Mouse (Mus musculus) hindbrain, embryonic 15.5 days (tissue): ENCODE measurements around the gene Ttf2. TPM values are rescaled to one million over a fixed set of nuclear protein-coding genes. Genes with fewer than 3 reads are reported as not detected.
A peak's percentile ranks its signal among the peaks of the same experiment; 100 is the strongest.

Experiments used
- ATAC-seq: fragments of 200-750 bp; cut with Nextera tagmentation; 2 replicates; pipeline ENCODE4 v1.8.0; 2017; ENCODE audit warnings: low read depth, moderate number of reproducible peaks, moderate TSS enrichment; ENCODE audit not compliant: low FRiP score
- H3K27ac ChIP-seq: fragments of 300-500 bp; sonication (generic); replicated peaks from 2 replicates; pipeline ENCODE4 v1.5.1; 2015; ENCODE audit warnings: mild to moderate bottlenecking, inconsistent platforms
- H3K27me3 ChIP-seq: fragments of 300-500 bp; sonication (generic); 2 replicates; pipeline ENCODE4 v1.6.1; 2015; ENCODE audit warnings: control low read depth, inconsistent platforms
- H3K36me3 ChIP-seq: fragments of 300-500 bp; sonication (generic); 2 replicates; pipeline ENCODE4 v1.6.1; 2015; ENCODE audit warnings: control low read depth, inconsistent platforms
- H3K4me1 ChIP-seq: fragments of 300-500 bp; sonication (generic); replicated peaks from 2 replicates; pipeline ENCODE4 v1.6.1; 2015; ENCODE audit warnings: control low read depth, inconsistent platforms
- H3K4me2 ChIP-seq: fragments of 300-500 bp; sonication (generic); 2 replicates; pipeline ENCODE4 v1.6.1; 2015; ENCODE audit warnings: moderate library complexity, mild to moderate bottlenecking, inconsistent platforms
- H3K4me3 ChIP-seq: fragments of 300-500 bp; sonication (generic); 2 replicates; pipeline ENCODE4 v1.5.1; 2015; ENCODE audit warnings: mild to moderate bottlenecking, inconsistent platforms
- H3K9ac ChIP-seq: fragments of 300-500 bp; sonication (generic); 2 replicates; pipeline ENCODE4 v1.6.1; 2015; ENCODE audit warnings: inconsistent platforms
- H3K9me3 ChIP-seq: fragments of 300-500 bp; sonication (generic); 2 replicates; pipeline ENCODE4 v1.6.1; 2016; ENCODE audit warnings: control low read depth, inconsistent platforms
- WGBS: fragments of 180-500 bp; shearing (Covaris S2); methylation state at CpG from one replicate; pipeline ENCODE4 v1.1.7; 2015; 5-methylcytosine and 5-hydroxymethylcytosine counted together
- polyA plus RNA-seq: library from polyadenylated mRNA; unstranded; fragments of >200 nt; fragmentation: Nextera tagmentation; extraction: Ambion mirVana; gene quantifications from 2 replicates; pipeline ENCODE4 v1.2.1, GENCODE M21; 2015

Ttf2 gene
- polyA plus RNA-seq, 1 experiment from 2014 or later, result 4.5 TPM

- 86% methylated on average over 15 of the region's 15 CpGs for WGBS
- H3K4me1 ChIP-seq, result peaks cover 6% of the 10 kb centered on the region; the same call in 1 of the 2 replicates
- no peak overlapping the region for H3K27ac ChIP-seq
- H3K9ac ChIP-seq, result no peak overlapping the region
- H3K27me3 ChIP-seq, result no peaks in the 10 kb centered on the region
- H3K4me3 ChIP-seq, result no peak overlapping the region
- no peak overlapping the region for H3K4me2 ChIP-seq
- ATAC-seq, result no peak
- H3K36me3 ChIP-seq, result no peaks in the 10 kb centered on the region
- no peaks in the 10 kb centered on the region for H3K9me3 ChIP-seq
Observed at GRCm38 (mm10) chr3:101003575-101004356, 34.3 kb upstream of the Ttf2 start.

GRCm38 (mm10) chr3:100999732-101000131 lies 30.3 kb upstream of the Ttf2 start:
- no peaks in the 10 kb centered on the region for H3K27me3 ChIP-seq
- no peaks in the 10 kb centered on the region for H3K36me3 ChIP-seq
- H3K9ac ChIP-seq, result no peak overlapping the region
- no peaks in the 10 kb centered on the region for H3K9me3 ChIP-seq
- H3K27ac ChIP-seq, result no peak overlapping the region
- WGBS, result 37% methylated on average over 2 of the region's 2 CpGs
- no peak for ATAC-seq
- H3K4me1 ChIP-seq, result peaks cover 6% of the 10 kb centered on the region; the same call in 1 of the 2 replicates
- H3K4me3 ChIP-seq, result no peak overlapping the region
- no peak overlapping the region for H3K4me2 ChIP-seq

GRCm38 (mm10) chr3:100998904-100999340 lies 29.5 kb upstream of the Ttf2 start:
- H3K4me2 ChIP-seq, result no peak overlapping the region
- no peak overlapping the region for H3K9ac ChIP-seq
- H3K36me3 ChIP-seq, result no peaks in the 10 kb centered on the region
- peak; percentile 52; the same call in 1 of the 2 replicates for ATAC-seq
- no peaks in the 10 kb centered on the region for H3K9me3 ChIP-seq
- H3K4me3 ChIP-seq, result no peak overlapping the region
- WGBS, result 20% methylated on average over 6 of the region's 6 CpGs
- peaks cover 6% of the 10 kb centered on the region; the same call in 1 of the 2 replicates for H3K4me1 ChIP-seq
- H3K27me3 ChIP-seq, result no peaks in the 10 kb centered on the region
- no peak overlapping the region for H3K27ac ChIP-seq

GRCm38 (mm10) chr3:100997785-100998570 lies 28.5 kb upstream of the Ttf2 start:
- H3K27ac ChIP-seq, result no peak overlapping the region
- H3K36me3 ChIP-seq, result no peaks in the 10 kb centered on the region
- ATAC-seq, result no peak
- no peak overlapping the region for H3K4me2 ChIP-seq
- no peak overlapping the region for H3K4me3 ChIP-seq
- H3K4me1 ChIP-seq, result peaks cover 10% of the 10 kb centered on the region; the same call in 1 of the 2 replicates
- 76% methylated on average over 10 of the region's 10 CpGs for WGBS
- H3K9me3 ChIP-seq, result no peaks in the 10 kb centered on the region
- no peaks in the 10 kb centered on the region for H3K27me3 ChIP-seq
- no peak overlapping the region for H3K9ac ChIP-seq

- no peak overlapping the region for H3K27ac ChIP-seq
- 56% methylated on average over 4 of the region's 4 CpGs for WGBS
- ATAC-seq, result no peak
- H3K4me1 ChIP-seq, result peaks cover 14% of the 10 kb centered on the region; the same call in 1 of the 2 replicates
- H3K4me3 ChIP-seq, result no peak overlapping the region
- H3K27me3 ChIP-seq, result no peaks in the 10 kb centered on the region
- H3K9ac ChIP-seq, result no peak overlapping the region
- H3K9me3 ChIP-seq, result no peaks in the 10 kb centered on the region
- H3K4me2 ChIP-seq, result no peak overlapping the region
- no peaks in the 10 kb centered on the region for H3K36me3 ChIP-seq
Observed at GRCm38 (mm10) chr3:100994252-100994651, 24.8 kb upstream of the Ttf2 start.

- Histone ChIP-seq H3K4me2 (no peak overlapping the region), H3K9ac (no peak overlapping the region), H3K4me3 (no peak overlapping the region), H3K36me3 (no peaks in the 10 kb centered on the region), H3K27ac (no peak overlapping the region), H3K27me3 (no peaks in the 10 kb centered on the region), H3K9me3 (no peaks in the 10 kb centered on the region), H3K4me1 (peaks cover 12% of the 10 kb centered on the region; the same call in 1 of the 2 replicates)
- WGBS, result 55% methylated on average over 15 of the region's 15 CpGs
- no peak for ATAC-seq
Observed at GRCm38 (mm10) chr3:100993718-100994117, 24.3 kb upstream of the Ttf2 start.

- no peaks in the 10 kb centered on the region for H3K27me3 ChIP-seq
- 68% methylated on average over 7 of the region's 7 CpGs for WGBS
- H3K4me2 ChIP-seq, result no peak overlapping the region
- H3K4me1 ChIP-seq, result peaks cover 12% of the 10 kb centered on the region; the same call in 1 of the 2 replicates
- H3K27ac ChIP-seq, result no peak overlapping the region
- no peak overlapping the region for H3K9ac ChIP-seq
- no peaks in the 10 kb centered on the region for H3K9me3 ChIP-seq
- no peak overlapping the region for H3K4me3 ChIP-seq
- ATAC-seq, result no peak
- H3K36me3 ChIP-seq, result no peaks in the 10 kb centered on the region
Observed at GRCm38 (mm10) chr3:100993158-100993557, 23.7 kb upstream of the Ttf2 start.

GRCm38 (mm10) chr3:100990231-100990630 lies 20.8 kb upstream of the Ttf2 start:
- peaks cover 12% of the 10 kb centered on the region; the same call in 1 of the 2 replicates for H3K4me1 ChIP-seq
- H3K27me3 ChIP-seq, result no peaks in the 10 kb centered on the region
- no peak for ATAC-seq
- WGBS, result 24% methylated on average over 1 of the region's 1 CpGs
- no peaks in the 10 kb centered on the region for H3K36me3 ChIP-seq
- H3K4me2 ChIP-seq, result no peak overlapping the region
- no peak overlapping the region for H3K4me3 ChIP-seq
- no peak overlapping the region for H3K27ac ChIP-seq
- no peak overlapping the region for H3K9ac ChIP-seq
- H3K9me3 ChIP-seq, result no peaks in the 10 kb centered on the region

GRCm38 (mm10) chr3:100989417-100989816 lies 20.0 kb upstream of the Ttf2 start:
- H3K27me3 ChIP-seq, result no peaks in the 10 kb centered on the region
- ATAC-seq, result no peak
- no peak overlapping the region for H3K4me2 ChIP-seq
- 18% methylated on average over 12 of the region's 12 CpGs for WGBS
- H3K4me3 ChIP-seq, result no peak overlapping the region
- H3K36me3 ChIP-seq, result no peaks in the 10 kb centered on the region
- peaks cover 15% of the 10 kb centered on the region; the same call in 1 of the 2 replicates for H3K4me1 ChIP-seq
- no peak overlapping the region for H3K27ac ChIP-seq
- H3K9me3 ChIP-seq, result no peaks in the 10 kb centered on the region
- no peak overlapping the region for H3K9ac ChIP-seq

- H3K4me2 ChIP-seq, result no peak overlapping the region
- H3K27me3 ChIP-seq, result no peaks in the 10 kb centered on the region
- no peak for ATAC-seq
- WGBS, result 75% methylated on average over 8 of the region's 8 CpGs
- H3K9me3 ChIP-seq, result no peaks in the 10 kb centered on the region
- H3K4me1 ChIP-seq, result peaks cover 8% of the 10 kb centered on the region; the same call in 1 of the 2 replicates
- no peaks in the 10 kb centered on the region for H3K36me3 ChIP-seq
- H3K4me3 ChIP-seq, result no peak overlapping the region
- H3K9ac ChIP-seq, result no peak overlapping the region
- H3K27ac ChIP-seq, result no peak overlapping the region
Observed at GRCm38 (mm10) chr3:100979290-100979689, 9.8 kb upstream of the Ttf2 start.

GRCm38 (mm10) chr3:100973906-100974305 lies 4.4 kb upstream of the Ttf2 start:
- H3K4me1 ChIP-seq, result peaks cover 7% of the 10 kb centered on the region
- no peak overlapping the region for H3K9ac ChIP-seq
- H3K36me3 ChIP-seq, result no peaks in the 10 kb centered on the region
- H3K27ac ChIP-seq, result no peak overlapping the region
- WGBS, result 2% methylated on average over 1 of the region's 1 CpGs
- no peaks in the 10 kb centered on the region for H3K27me3 ChIP-seq
- ATAC-seq, result no peak
- H3K4me2 ChIP-seq, result no peak overlapping the region
- no peak overlapping the region for H3K4me3 ChIP-seq
- no peaks in the 10 kb centered on the region for H3K9me3 ChIP-seq
